Mouse (Mus musculus) erythroid progenitor cell, adult 5-6 weeks (primary cell): ENCODE measurements around the gene Actl7a. TPM values are rescaled to one million over a fixed set of nuclear protein-coding genes. Genes with fewer than 3 reads are reported as not detected.

Experiments
- ATAC-seq: replicated peaks from 2 replicates; pipeline ENCODE4 v1.8.0; 2016; ENCODE audit warnings: moderate number of reproducible peaks, mild to moderate bottlenecking, moderate TSS enrichment, inconsistent platforms; ENCODE audit not compliant: poor library complexity, low FRiP score, severe bottlenecking
- total RNA-seq, 2 experiments: library from RNA; stranded (forward) in 1 of 2; stranded (reverse) in 1 of 2; fragments of 150-400 nt in 1 of 2; fragments of 186-747, 209-891 nt in 1 of 2; gene quantifications; 2 replicates each; pipeline versions ENCODE4 v1.2.3 to v1.2.4; 2015 to 2017; ENCODE audit warnings: low replicate concordance in 2 of 2

The Actl7a gene
- total RNA-seq, 2 experiments from 2014 or later = not detected

- ATAC-seq = no peak
These were observed 12.8 kb downstream of the Actl7a start for GRCm38 (mm10) chr4:56756021-56756420.

GRCm38 (mm10) chr4:56756966-56757600 is 13.9 kb downstream of the Actl7a start:
- no peak for ATAC-seq

GRCm38 (mm10) chr4:56757693-56758092 is 14.5 kb downstream of the Actl7a start:
- no peak for ATAC-seq

GRCm38 (mm10) chr4:56767861-56768284 is 24.7 kb downstream of the Actl7a start:
- ATAC-seq = no peak

- ATAC-seq = no peak
These were observed 25.7 kb downstream of the Actl7a start for GRCm38 (mm10) chr4:56768913-56769312.

GRCm38 (mm10) chr4:56771065-56771464 is 27.9 kb downstream of the Actl7a start:
- no peak for ATAC-seq

- ATAC-seq = no peak
These were observed 48.2 kb downstream of the Actl7a start for GRCm38 (mm10) chr4:56791373-56791772.

Other genes starting within 250 kb of the Actl7a start
- gene Gm26657, start 3.3 kb upstream of the Actl7a start, total RNA-seq (2015; ENCODE audit: low replicate concordance) = not detected in 2 replicates
- gene Gm26657, start 3.3 kb upstream of the Actl7a start, total RNA-seq (2017; ENCODE audit: low replicate concordance) = not detected in 2 replicates
- not detected in 2 replicates for gene Actl7b, start 2.0 kb upstream of the Actl7a start, total RNA-seq (2015; ENCODE audit: low replicate concordance)
- not detected in 2 replicates for gene Actl7b, start 2.0 kb upstream of the Actl7a start, total RNA-seq (2017; ENCODE audit: low replicate concordance)
- 13.3 and 26.0 TPM in 2 replicates for gene Elp1, start 58.9 kb downstream of the Actl7a start, total RNA-seq (2015; ENCODE audit: low replicate concordance)
- gene Elp1, start 58.9 kb downstream of the Actl7a start, total RNA-seq (2017; ENCODE audit: low replicate concordance) = 7.4 and 11.3 TPM in 2 replicates
- 3.4 and 4.0 TPM in 2 replicates for gene Fam206a, start 58.9 kb downstream of the Actl7a start, total RNA-seq (2015; ENCODE audit: low replicate concordance)
- gene Fam206a, start 58.9 kb downstream of the Actl7a start, total RNA-seq (2017; ENCODE audit: low replicate concordance) = 3.3 and 10.7 TPM in 2 replicates
- gene Ctnnal1, start 121.8 kb downstream of the Actl7a start, total RNA-seq (2015; ENCODE audit: low replicate concordance) = 0.36 and 0.84 TPM in 2 replicates
- 3.7 and 5.5 TPM in 2 replicates for gene Ctnnal1, start 121.8 kb downstream of the Actl7a start, total RNA-seq (2017; ENCODE audit: low replicate concordance)
- gene Tmem245, start 204.0 kb downstream of the Actl7a start, total RNA-seq (2015; ENCODE audit: low replicate concordance) = 5.4 and 7.5 TPM in 2 replicates
- gene Tmem245, start 204.0 kb downstream of the Actl7a start, total RNA-seq (2017; ENCODE audit: low replicate concordance) = 0.68 and 3.2 TPM in 2 replicates
- gene Frrs1l, start 247.0 kb downstream of the Actl7a start, total RNA-seq (2015; ENCODE audit: low replicate concordance) = not detected in 2 replicates
- not detected in 2 replicates for gene Frrs1l, start 247.0 kb downstream of the Actl7a start, total RNA-seq (2017; ENCODE audit: low replicate concordance)